Mouse (Mus musculus): ENCODE measurements around the gene Tecr. TPM values are rescaled to one million over a fixed set of nuclear protein-coding genes. Genes with fewer than 3 reads are reported as not detected.

Gene Tecr
- polyA plus RNA-seq, 1 experiment = 215 TPM

GRCm38 (mm10) chr8:83534802-83535201, 73.0 kb downstream of the Tecr start:
- no peak for TF ChIP-seq CTCF (IDR thresholded peaks at IDR 0.05; ENCODE audit: low read depth, low read length)
- TF ChIP-seq POLR2A (IDR thresholded peaks at IDR 0.05; ENCODE audit: borderline replicate concordance, low read depth, low read length) = no peak
- H3K4me3 ChIP-seq (ENCODE audit: insufficient read depth, low read length) = no peak overlapping the region

More at GRCm38 (mm10) chr8:83534802-83535201, 73.0 kb downstream of the Tecr start:
- Histone ChIP-seq H3K4me1 (ENCODE audit: control insufficient read depth, insufficient read depth, low read length) (no peaks in the 10 kb centered on the region), H3K27ac (ENCODE audit: insufficient read depth, low read depth, low read length) (no peak overlapping the region)

Other genes with a start within 250 kb of the Tecr start
- 0.20 TPM in 1 of 2 replicates, not detected in the other for gene Clgn, start 218.1 kb downstream of the Tecr start, polyA plus RNA-seq (2012; ENCODE audit: insufficient read depth, insufficient read length, missing spikeins)
- gene Scoc, start 149.6 kb downstream of the Tecr start, polyA plus RNA-seq (2012; ENCODE audit: insufficient read depth, insufficient read length, missing spikeins) = 49.5 and 50.3 TPM in 2 replicates
- gene Olfr370, start 72.2 kb downstream of the Tecr start, polyA plus RNA-seq (2012; ENCODE audit: insufficient read depth, insufficient read length, missing spikeins) = not detected in 2 replicates
- gene Ndufb7, start 41.3 kb downstream of the Tecr start, polyA plus RNA-seq (2012; ENCODE audit: insufficient read depth, insufficient read length, missing spikeins) = 130 and 134 TPM in 2 replicates
- gene Dnajb1, start 222 bp upstream of the Tecr start, polyA plus RNA-seq (2012; ENCODE audit: insufficient read depth, insufficient read length, missing spikeins) = 19.4 and 19.9 TPM in 2 replicates
- gene Gipc1, start 44.7 kb upstream of the Tecr start, polyA plus RNA-seq (2012; ENCODE audit: insufficient read depth, insufficient read length, missing spikeins) = 25.6 and 32.2 TPM in 2 replicates
- 0.16 and 0.53 TPM in 2 replicates for gene Ptger1, start 58.7 kb upstream of the Tecr start, polyA plus RNA-seq (2012; ENCODE audit: insufficient read depth, insufficient read length, missing spikeins)
- 148 and 174 TPM in 2 replicates for gene Pkn1, start 91.2 kb upstream of the Tecr start, polyA plus RNA-seq (2012; ENCODE audit: insufficient read depth, insufficient read length, missing spikeins)
- gene Ddx39, start 107.2 kb upstream of the Tecr start, polyA plus RNA-seq (2012; ENCODE audit: insufficient read depth, insufficient read length, missing spikeins) = 27.9 and 28.4 TPM in 2 replicates
- 55.5 and 62.9 TPM in 2 replicates for gene Adgre5, start 133.4 kb upstream of the Tecr start, polyA plus RNA-seq (2012; ENCODE audit: insufficient read depth, insufficient read length, missing spikeins)